Mouse (Mus musculus) lung, postnatal 14 days (tissue): Measurements from ENCODE around the gene Spic.
A peak's percentile ranks its signal among the peaks of the same experiment; 100 is the strongest.
"Not testable (repeated sequence)": the region's sequence is repeated elsewhere in the genome, so short reads cannot be mapped to it uniquely, and the experiment has no call there.

Source experiments
- DNase-seq: peaks from one replicate; pipeline ENCODE4 v3.0.0; 2021

Spic gene

DNA sequence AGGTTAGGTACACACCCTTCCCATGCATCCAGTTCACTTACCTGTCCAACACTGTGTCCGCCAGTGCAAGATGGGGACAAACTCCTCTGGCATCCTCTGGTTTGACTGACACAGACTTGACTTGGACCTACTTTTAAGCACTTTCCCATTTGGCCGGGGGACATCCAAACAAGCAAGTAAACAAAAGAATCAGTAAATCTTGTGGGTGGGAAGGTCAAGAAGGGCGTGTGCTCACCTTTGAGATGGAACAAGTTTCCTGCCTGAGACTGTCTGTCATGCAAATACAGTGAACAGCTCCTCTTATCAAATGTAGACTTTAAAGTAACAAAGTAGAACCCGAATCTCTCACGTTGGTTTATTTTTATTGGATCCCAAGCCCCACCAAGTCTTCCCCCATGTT lies at the start of gene Spic:
Gene Spic, minus strand, starts transcription at position 91 of the 400 bp plus-strand sequence.
- no peak for DNase-seq

DNA sequence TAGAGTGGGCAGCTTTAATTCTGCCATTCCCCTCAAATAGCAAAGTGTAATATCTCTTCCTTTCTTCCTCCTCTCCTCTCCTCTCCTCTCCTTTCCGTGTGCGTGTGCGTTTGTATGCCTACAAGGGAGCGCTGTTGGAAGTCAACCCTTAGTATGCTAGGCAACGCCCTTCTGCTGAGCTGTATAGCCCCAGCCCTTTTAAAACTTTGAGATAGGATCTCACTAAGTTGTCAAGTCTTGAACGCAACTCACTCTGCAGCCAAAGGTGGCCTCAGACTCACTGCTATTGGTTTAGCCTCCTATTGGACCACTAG lies 47.5 kb upstream of the Spic start:
- no peak for DNase-seq

DNA sequence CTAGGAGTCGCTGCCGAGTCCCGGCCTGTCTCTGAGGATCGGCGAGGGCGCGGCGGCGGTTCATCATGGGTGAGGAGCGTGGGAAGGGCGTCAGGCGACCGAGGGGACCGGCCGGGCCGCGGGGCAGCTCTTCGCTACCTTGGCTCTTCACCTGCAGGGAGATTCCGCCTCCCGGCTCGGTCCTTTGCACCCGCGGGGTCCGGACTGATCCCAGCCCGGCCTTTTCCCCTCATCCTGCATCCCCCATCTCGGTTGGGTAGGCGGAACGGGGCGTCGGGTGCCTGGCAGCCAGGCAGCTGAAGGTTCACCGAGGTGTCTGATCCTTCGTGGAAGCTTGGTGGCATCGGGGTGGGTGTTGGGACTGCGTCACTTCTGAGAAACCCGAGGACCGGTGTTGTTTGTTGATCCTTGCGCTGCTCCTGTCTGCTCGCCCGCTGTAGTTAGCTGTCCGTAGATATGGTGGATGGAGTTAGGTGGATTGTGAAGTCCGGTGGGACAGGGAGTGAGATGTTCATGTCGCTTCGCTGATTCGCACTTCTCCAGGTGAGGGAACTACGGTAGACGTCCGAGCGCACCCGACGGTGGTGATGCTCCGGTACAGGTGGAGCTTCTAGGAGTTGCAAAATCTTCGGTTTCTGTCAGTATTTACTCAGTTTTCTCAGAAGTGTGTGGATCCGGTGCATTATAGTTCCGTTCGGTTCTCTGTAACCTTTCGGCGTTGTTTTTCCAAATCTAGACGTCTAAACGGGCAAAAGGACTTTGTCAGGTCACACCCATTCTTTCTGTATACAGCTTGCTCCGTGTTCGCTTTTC lies 46.9 kb upstream of the Spic start:
- DNase-seq, result no peak

DNA sequence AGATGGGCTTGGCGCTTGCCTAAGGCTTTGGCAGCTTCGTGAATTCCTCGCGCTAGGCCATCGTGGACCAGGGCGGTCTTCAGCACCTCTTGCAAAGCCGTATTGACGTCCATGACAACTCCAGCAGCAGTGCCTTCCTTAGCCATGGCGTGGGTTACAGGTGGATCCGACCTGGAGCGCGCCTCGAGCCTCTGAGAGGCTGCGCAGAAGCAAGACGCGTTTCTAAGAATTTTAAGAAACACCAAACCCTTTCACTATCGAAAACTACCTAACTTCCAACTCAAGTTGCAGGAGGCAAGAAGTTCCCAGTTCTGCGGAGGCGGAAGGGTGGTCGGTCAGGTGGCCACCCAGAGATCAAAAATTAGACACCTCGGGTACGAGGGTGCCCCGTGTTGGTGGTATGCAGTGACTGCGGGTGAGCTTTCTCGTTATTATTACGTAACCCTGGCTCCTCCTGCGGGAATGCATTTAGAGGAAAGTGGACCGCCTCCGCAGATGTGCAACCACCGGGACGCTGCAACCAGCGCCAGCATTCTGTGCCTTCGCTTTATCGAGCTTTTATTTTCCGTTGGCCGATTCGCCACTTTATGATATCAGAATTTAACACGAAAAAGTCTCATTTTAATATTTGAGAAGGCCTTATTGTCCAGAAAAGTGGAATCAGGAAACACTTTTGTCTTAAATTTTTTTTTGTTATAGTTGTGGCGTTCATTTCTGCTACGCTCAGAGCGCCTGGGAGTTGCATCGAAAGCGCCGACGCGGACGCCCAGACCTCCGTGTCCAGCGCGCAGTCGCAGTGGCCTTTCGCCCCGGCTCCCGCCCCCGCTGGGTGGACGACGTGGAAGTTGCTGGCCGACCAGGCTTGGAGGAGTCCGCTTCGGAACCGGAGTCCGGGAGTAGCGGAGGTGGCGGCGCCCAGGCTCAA lies 46.0 kb upstream of the Spic start, which contains the start of gene Arl1:
Gene Arl1, plus strand, starts transcription at position 288 of the 925 bp plus-strand sequence.
- DNase-seq, result peak; percentile 95

DNA sequence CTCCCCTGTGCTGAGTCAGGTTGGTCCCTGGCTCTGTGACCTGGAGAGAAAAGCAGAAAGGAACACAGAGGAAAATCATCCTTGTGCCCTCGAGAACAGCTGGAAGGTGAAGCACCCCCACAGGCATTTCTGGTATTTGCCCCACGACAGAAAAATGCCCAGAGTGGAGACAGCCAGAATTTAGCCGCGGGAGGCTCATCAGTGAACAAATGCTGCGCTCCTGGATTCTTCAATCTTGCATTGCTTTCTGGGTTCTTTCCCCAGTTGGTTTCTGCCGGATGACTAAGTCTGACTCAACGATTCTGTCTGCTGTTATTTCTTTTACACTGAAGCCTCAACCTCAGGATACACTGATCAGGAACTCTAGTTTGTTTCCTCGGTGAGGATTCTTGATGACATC lies 43.4 kb upstream of the Spic start:
- DNase-seq, result no peak

DNA sequence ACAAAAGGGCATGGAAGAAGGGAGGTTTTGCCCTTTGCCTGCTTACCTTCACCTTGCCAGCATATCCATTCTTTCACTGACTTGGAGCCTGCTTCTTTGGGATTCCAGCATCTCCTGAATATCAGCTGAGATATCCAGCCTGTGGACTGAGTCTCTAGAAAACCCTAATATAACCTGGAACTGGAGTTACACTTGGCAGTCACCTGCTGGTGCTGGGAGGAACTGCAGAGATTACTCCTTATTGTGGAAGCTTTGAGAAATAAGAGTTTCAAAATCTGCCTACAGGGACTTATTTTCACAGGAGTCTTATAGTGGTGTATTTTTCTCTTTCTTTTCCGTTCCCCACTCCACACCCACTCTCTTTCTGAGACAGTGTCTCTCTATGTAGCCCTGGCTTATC lies 42.3 kb upstream of the Spic start:
- peak; percentile 55 for DNase-seq

DNA sequence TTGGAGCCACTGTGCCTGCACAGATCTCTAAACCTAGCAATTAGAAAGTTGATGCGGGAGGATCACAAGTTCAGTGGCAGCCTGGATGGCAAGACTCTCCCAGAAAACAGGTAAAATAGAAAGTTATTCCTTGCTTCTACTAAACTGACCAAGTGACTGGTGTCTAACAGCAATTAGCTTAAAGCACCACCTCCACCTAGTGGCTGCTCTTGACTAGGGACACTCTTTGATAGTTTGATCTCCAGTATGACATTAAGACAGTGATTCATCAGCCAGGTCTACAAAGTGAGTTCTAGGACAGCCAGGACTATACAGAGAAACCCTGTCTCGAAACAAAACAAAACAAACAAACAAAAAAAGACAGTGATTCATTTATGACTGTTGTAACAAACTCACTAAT lies 40.5 kb upstream of the Spic start:
- DNase-seq, result peak; percentile 49

DNA sequence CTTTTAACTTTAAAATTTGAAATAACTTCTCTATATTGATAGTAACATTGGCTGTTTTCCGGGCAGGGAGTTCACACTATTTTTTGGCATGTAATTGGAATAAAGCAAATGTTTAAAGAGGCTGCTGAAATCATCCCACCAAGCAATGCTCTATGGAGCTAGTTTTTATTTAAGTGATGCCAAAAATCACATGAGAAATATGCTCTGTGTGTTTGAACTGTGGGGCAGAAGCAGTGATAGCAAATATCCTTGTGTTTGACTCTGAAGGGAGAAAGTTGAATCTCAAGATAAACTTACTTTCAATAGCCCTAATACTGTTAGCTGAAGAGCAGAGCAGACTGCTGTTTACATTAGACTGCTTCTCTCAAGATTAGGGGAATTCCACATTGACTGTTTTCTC lies 34.8 kb upstream of the Spic start:
- DNase-seq, result no peak

DNA sequence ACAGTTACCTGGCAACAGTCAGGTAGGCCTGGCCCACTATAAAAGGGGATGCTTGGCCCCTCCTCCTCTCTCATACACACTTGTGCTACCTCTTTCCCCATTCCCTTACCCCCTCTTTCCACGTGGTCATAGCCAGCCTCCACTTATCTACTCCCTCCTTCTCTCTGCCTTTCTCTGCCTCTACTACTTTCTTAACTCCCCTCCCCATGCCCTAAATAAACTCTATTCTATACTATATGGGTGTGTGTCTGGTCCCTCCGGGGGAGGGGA lies 32.9 kb upstream of the Spic start:
- DNase-seq, result no peak

DNA sequence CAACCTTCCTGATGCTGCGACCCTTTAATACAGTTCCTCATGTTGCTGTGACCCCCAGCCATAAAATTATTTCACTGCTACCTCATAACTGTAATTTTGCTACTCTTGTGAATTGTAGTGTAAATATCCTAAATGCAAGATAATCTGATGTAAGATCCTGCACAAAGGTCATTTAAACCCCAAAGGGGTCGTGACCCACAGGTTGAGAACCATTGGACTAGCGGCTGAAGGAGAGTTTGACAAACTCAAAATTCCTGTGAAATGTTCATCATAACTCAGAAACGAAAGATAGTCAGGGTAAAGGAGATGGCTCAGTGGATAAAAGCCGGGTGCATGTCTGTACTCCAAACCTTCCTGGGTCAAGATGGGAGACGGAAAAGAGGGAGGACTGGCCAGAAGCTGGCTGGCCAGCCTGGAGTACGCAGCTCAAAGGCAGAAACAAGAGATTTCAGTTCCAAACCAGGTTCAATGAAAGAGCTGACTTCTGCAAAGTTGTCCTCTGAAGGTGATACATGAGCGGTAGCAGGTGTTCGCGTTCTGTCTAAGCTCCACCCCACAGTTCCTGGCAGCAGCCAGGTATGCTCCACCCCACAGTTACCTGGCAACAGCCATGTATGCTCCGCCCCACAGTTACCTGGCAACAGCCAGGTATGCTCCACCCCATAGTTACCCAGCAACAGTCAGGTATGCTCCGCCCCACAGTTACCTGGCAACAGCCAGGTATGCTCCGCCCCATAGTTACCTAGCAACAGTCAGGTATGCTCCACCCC lies 32.4 kb upstream of the Spic start:
- no peak for DNase-seq

DNA sequence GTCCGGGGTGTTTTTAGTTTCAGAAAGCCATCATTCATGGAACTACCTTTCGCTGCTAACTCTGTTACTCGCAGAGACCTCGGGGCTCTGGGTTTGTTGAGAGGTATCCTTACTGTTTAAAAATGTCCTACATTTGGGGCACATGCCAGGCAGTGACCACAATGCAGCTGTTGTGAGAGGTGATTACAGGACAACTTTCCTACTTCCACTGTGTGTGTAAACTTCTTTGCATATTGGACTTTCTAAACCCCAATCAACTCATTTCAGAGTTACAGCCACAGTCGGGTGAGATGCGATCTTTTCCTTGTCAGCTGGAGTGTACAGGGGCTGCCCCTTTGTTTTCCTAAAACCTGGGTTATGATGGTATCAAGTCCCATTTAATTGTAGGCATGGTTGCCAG lies 30.8 kb upstream of the Spic start:
- DNase-seq, result no peak

DNA sequence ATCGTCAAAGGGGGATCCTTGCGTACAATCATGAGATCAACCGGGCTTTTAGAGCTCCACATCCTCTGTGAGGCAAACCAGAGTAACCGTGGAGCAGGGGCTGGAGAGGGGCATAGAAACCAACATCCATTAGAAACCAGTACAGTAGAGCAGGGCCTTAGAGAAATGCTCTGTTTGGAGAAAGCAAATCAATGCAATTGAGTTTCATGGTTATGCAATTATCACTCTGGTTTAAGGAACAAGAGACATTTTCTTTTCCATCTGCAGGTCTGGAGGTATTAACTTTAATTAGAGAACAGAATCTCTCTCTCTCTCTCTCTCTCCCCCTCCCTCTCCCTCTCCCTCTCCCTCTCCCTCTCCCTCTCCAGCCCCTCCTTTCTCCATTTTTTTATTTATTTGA lies 29.9 kb upstream of the Spic start:
- no peak for DNase-seq

DNA sequence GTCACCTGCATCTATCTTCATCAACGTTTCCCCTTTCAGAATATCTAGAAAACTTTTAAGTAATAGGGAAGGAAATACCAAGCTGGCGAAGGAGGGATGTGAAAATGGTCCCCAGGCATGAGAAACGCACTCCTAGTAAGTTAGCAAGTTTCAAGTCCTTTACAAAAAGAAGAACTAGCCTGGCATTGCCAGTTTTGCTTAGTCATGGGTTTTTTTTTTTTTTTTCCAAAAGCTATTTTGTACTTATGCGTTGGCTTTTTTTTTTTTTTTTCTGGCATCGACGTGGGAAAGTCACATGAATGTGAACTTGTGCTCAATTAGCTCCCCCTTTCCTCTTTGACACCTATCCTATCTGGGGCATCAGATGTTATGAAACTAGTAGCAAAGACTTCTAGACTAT lies 27.5 kb upstream of the Spic start:
- no peak for DNase-seq

DNA sequence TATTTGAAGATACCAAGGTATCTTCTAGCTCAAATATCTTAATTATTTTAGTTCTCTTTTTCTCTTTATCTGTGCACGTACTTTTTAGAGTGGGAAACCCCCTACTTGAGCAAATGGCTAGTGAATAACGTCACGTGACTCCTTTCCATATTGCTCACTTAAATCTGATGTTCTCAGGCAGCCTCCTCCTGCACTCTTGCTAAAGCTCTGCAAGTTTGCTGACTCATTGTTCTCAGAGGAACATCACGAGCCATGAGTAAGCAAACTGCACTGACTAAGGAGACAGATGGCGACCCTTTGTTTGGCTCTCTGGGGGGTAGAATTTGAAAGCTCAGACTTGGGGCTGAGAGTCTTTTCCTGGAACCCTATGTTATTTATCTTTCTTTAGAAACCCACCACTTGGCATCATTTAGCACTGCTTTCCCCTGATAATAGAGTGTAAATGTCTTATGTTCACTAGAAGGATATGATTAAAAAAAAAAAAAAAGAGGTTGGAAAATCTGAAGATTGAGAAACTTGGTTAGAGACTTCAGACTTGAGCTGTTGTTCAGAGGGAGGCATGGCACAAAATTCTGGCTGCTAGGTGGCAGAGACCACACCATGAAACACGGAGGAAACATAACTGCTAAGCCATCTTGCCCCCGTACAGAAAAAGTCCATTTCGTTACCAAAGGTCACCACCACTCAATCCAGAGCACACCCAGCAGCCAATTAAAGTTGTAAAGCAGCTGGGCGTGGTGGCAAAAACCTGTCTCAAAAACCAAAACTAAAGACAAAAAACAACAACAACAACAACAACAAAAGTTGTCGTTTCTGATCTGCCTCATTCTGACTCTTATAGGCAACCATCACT lies 24.1 kb upstream of the Spic start:
- no peak for DNase-seq

DNA sequence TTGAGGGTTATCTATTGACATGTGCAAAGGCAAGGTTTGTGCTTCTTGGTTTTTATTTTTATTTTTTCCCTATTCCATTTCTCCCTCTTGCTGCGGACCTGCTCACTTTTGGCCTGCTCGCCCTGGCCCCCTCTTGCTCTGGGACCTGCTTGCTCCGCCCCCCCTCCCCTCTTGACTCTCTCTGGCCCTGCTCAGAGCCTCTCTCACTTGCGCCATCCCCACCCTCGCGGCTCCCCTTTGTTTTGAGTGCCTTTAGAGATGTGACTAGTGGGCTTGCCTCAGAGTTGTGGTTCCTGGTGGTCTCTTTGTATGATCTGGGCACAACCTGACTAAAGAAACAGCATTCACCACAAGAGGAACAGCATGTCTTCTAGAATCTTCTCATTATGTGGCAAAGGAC lies 16.1 kb upstream of the Spic start:
- no peak for DNase-seq

DNA sequence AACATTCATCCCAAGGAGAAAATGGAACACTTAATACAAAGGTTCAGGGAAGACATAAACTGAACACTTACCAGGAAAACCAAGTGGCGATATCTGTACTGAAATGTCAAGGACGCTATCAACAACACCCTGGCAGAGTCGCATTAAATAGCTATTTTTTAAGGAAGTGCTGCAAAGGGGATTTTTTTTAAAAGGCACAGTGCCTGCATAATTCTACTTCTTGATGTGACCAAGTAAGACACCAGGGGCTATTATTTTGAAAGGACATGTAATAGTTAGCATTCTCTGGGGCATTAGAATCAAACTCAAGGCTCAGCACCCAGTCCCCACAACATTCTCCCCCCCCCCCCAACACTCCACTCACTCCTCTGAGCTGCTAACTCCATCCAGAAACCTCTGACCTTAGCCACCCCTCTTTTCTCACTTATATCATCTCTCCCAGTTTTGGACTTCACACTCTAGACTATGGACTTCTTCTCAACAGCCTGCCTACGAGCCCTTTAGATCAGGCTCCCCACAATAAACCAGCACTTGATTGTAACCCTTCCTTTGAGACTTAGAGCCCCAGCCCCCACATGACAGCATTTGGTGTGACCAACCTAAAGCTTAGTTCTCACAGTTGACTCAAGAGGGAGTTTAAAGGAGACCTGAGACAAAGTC lies 1.8 kb downstream of the Spic start:
- no peak for DNase-seq

DNA sequence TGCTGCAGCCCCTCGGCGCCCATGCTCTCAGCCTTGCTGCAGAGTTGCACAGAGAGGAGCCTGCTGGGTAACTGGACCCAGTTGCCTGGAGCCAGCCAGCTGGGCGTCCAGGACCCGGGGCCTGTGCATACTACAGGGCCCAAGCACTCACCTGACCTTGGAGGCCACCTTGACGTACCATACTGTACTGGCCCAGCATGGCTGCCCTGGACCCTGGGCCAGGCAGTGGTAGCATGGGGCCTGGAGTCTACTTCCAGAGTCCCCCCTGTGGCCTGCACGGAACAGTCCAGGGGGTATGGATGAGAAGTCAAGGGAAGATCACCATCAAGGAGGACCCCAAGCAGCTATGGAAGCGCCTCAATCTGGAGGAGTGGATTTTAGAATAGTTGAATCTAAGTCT lies 12.0 kb downstream of the Spic start:
- no peak for DNase-seq

DNA sequence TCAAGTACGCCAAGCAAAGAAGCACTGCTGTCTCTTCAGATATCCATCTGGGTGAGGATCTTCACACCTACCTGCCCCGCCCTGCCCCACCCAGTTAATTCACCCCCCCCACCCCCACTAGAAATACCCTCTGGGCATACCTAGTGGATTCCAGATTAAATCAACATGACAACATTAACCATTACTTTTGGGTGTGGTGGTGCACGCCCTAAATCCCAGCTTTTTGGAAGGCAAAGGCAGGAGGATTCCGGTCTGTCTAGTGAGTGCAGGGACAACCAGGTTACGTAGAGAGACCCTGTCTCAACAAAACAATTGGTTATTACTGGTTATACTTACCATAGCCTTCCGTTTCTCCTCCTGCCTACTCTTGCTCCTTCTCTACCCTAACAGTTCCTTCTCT lies 12.7 kb downstream of the Spic start:
- DNase-seq, result no peak

DNA sequence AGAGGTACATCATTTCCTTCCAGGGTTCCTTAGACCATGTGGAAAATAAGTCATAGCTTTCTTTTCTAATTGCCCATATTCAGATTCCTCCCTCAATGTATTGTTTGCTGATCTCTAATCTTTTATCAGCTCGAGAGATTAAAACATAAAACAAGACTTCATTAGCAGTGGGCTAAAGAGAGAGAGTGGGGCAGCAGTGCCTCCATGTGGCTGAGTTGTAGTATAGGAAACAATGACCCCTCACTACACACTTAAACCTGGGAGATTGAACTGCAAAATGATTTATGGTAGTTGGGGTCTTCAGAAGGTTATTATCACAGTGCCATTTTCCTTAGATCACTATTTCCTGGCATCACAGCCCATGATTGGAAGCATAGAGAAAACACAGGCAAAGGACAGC lies 15.1 kb downstream of the Spic start:
- DNase-seq, result peak; percentile 21

DNA sequence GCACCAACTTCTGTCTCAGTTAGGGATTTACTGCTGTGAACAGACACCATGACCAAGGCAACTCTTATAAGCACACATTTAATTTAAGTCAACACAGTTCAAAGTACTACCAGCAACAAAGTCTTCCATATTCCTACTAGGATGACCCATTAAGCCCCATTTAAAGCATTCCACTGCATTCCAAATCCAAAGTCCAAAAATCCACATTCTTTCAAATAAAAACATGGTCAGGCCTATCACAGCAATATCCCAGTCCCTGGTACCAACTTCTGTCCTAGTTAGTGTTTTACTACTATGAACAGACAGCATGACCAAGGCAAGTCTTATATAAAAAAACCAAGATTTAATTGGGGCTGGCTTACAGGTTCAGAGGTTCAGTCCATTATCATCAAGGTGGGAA lies 21.0 kb downstream of the Spic start:
- DNase-seq, result not testable (repeated sequence)

DNA sequence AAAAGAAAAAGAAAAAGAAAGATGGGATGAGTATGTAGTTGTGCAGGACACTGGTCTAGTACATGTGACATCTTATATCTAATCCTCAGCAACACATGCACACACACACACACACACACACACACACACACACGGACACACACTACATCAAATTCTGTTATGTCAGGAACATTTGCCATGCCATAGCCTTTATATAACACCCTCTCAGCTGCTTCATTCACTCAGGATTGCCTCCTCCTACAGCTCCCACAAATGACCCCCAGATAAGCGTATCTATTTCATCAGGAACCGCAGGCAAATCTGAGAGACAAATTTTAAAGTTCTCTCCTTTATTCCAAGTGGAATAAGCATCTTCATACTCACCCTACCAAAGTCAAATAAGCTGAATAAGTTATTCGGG lies 25.9 kb downstream of the Spic start:
- no peak for DNase-seq

DNA sequence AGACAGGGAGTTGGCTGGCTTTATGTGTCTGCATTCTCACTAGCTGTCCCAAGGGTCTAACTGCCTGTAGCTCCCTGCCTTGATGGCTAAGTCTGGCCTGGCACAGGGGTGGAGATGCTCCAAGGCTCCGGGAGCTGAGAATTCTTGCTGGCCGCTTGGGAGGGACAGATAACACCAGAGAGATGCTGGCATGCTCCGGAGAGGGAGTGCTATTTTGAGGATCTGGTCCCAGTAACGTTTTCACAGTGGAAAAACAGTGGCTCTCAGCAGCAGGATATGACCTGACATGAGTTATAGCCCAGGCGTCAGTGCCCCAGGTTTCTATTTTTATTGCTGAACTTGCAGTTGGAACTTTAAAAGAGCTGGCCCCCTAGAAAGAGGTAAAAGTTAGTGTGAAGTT lies 39.4 kb downstream of the Spic start:
- no peak for DNase-seq
